Comparison of ENCODE assay signal across 8 mouse cellular contexts in genomic region chr2:152144158-152144450, GRCm38 (mm10). TPM values are rescaled to one million over a fixed set of nuclear protein-coding genes. Genes with fewer than 3 reads are reported as not detected.
DNase-seq lines count a peak whose midpoint lies in the region; ATAC-seq lines count a peak whose summit lies in the region.

No protein-coding gene starts in this region.

- peaks cover 16% of the 10 kb centered on the region for H3K4me1 ChIP-seq in erythroblast, embryonic 14.5 days (ENCODE audit: control insufficient read depth)
- H3K4me1 ChIP-seq in megakaryocyte, embryonic 14.5 days: peaks cover 33% of the 10 kb centered on the region
- H3K4me1 ChIP-seq in liver, embryonic 11.5 days (replicated peaks; ENCODE audit: control insufficient read depth, insufficient read depth, low read length): peaks cover 10% of the 10 kb centered on the region
- H3K4me1 ChIP-seq in stomach, embryonic 15.5 days: peaks cover 21% of the 10 kb centered on the region

- no peak overlapping the region for H3K9ac ChIP-seq in liver, embryonic 11.5 days (ENCODE audit: low read depth, low read length)
- H3K9ac ChIP-seq in stomach, embryonic 15.5 days: 0 out of 2 replicates have a peak overlapping the region, but pooled peaks have one; percentile 32

- WGBS in liver, embryonic 11.5 days: 20% methylated on average over 9 of the region's 9 CpGs
- WGBS in stomach, embryonic 15.5 days: 23% methylated on average over 9 of the region's 9 CpGs

- H3K36me3 ChIP-seq in erythroblast, embryonic 14.5 days (ENCODE audit: control insufficient read depth): no peaks in the 10 kb centered on the region
- no peaks in the 10 kb centered on the region for H3K36me3 ChIP-seq in megakaryocyte, embryonic 14.5 days (replicated peaks; ENCODE audit: low read length)
- H3K36me3 ChIP-seq in liver, embryonic 11.5 days (ENCODE audit: control insufficient read depth, insufficient read depth, low read length): no peaks in the 10 kb centered on the region
- H3K36me3 ChIP-seq in stomach, embryonic 15.5 days: no peaks in the 10 kb centered on the region

- peaks cover 71% of the 10 kb centered on the region for H3K27me3 ChIP-seq in erythroblast, embryonic 14.5 days (ENCODE audit: control insufficient read depth)
- H3K27me3 ChIP-seq in megakaryocyte, embryonic 14.5 days (replicated peaks): peaks cover 92% of the 10 kb centered on the region
- peaks cover 56% of the 10 kb centered on the region for H3K27me3 ChIP-seq in liver, embryonic 11.5 days (replicated peaks; ENCODE audit: control insufficient read depth, insufficient read depth, low read length)
- H3K27me3 ChIP-seq in stomach, embryonic 15.5 days (replicated peaks): peaks cover 43% of the 10 kb centered on the region

- H3K9me3 ChIP-seq in erythroblast, embryonic 14.5 days (ENCODE audit: control insufficient read depth, low read length): peaks cover 4% of the 10 kb centered on the region; the same call in 1 of the 2 replicates
- H3K9me3 ChIP-seq in megakaryocyte, embryonic 14.5 days: no peaks in the 10 kb centered on the region
- no peaks in the 10 kb centered on the region for H3K9me3 ChIP-seq in liver, embryonic 11.5 days (ENCODE audit: control insufficient read depth, low read length)
- no peaks in the 10 kb centered on the region for H3K9me3 ChIP-seq in stomach, embryonic 15.5 days

- DNase-seq in liver, embryonic 11.5 days (ENCODE audit: low spot score): no peak
- DNase-seq in gastrocnemius, postnatal 4 days (ENCODE audit: low spot score in 2 of 2): no peak

- H3K4me3 ChIP-seq in erythroblast, embryonic 14.5 days (replicated peaks): peak overlapping the region; percentile 59
- peak overlapping the region; percentile 91 for H3K4me3 ChIP-seq in megakaryocyte, embryonic 14.5 days (replicated peaks)
- peak overlapping the region; percentile 46 for H3K4me3 ChIP-seq in liver, embryonic 11.5 days (ENCODE audit: low read depth, low read length)
- H3K4me3 ChIP-seq in stomach, embryonic 15.5 days (replicated peaks): peak overlapping the region; percentile 48

- ATAC-seq in erythroblast, adult 5-6 weeks (replicated peaks; ENCODE audit: low FRiP score, poor library complexity, severe bottlenecking): no peak
- ATAC-seq in megakaryocyte, adult 5-6 weeks (ENCODE audit: poor library complexity, severe bottlenecking): no peak
- no peak for ATAC-seq in liver, embryonic 11.5 days (replicated peaks; ENCODE audit: low FRiP score)
- ATAC-seq in stomach, embryonic 15.5 days (ENCODE audit: insufficient read depth, low FRiP score, low read depth): no peak
- ATAC-seq in monocyte, adult 5-6 weeks (replicated peaks; ENCODE audit: insufficient number of reproducible peaks, low FRiP score, low TSS enrichment, poor library complexity, severe bottlenecking): no peak

- no peak overlapping the region for H3K27ac ChIP-seq in liver, embryonic 11.5 days (ENCODE audit: low read depth, low read length)
- no peak overlapping the region for H3K27ac ChIP-seq in stomach, embryonic 15.5 days

- H3K4me2 ChIP-seq in liver, embryonic 11.5 days: peak overlapping the region; percentile 70
- H3K4me2 ChIP-seq in stomach, embryonic 15.5 days: peak overlapping the region; percentile 96

RNA-seq across cellular contexts. Expression of gene Tcf15, which starts 0.7 kb away (rescaled TPM):
- 0.21 and 0.42 TPM in 2 replicates for polyA plus RNA-seq in erythroblast, embryonic 14.5 days (2012)
- total RNA-seq in erythroblast, adult 5-6 weeks (2015; ENCODE audit: low replicate concordance): not detected in 2 replicates
- total RNA-seq in erythroblast, adult 5-6 weeks (2017; ENCODE audit: low replicate concordance): not detected in 2 replicates
- 1.2 TPM in 1 of 2 replicates, not detected in the other for polyA plus RNA-seq in megakaryocyte, embryonic 14.5 days (2012; ENCODE audit: insufficient read depth, low replicate concordance)
- not detected in 2 replicates for total RNA-seq in megakaryocyte, adult 5-6 weeks (2015)
- not detected in 2 replicates for total RNA-seq in megakaryocyte, adult 5-6 weeks (2017)
- polyA plus RNA-seq in liver, embryonic 11.5 days (2014; fragmentation: Nextera tagmentation; extraction: Ambion mirVana): 2.6 and 2.8 TPM in 2 replicates
- polyA plus RNA-seq in stomach, embryonic 15.5 days (2015; fragmentation: Nextera tagmentation; extraction: Ambion mirVana): 8.2 and 10.7 TPM in 2 replicates
- not detected in 3 replicates for total RNA-seq in monocyte, adult 5-6 weeks (2017)
- total RNA-seq in gastrocnemius, postnatal 4 days (2021): 10 to 100 TPM; 18.4 to 21.9 TPM

RNA-seq across cellular contexts. Expression of gene Srxn1, which starts 38.8 kb away (rescaled TPM):
- polyA plus RNA-seq in erythroblast, embryonic 14.5 days (2012): 2.6 TPM in 2 replicates
- total RNA-seq in erythroblast, adult 5-6 weeks (2015; ENCODE audit: low replicate concordance): 3.5 and 6.7 TPM in 2 replicates
- total RNA-seq in erythroblast, adult 5-6 weeks (2017; ENCODE audit: low replicate concordance): 8.4 and 9.5 TPM in 2 replicates
- 30.6 and 45.4 TPM in 2 replicates for polyA plus RNA-seq in megakaryocyte, embryonic 14.5 days (2012; ENCODE audit: insufficient read depth, low replicate concordance)
- total RNA-seq in megakaryocyte, adult 5-6 weeks (2015): 0.96 and 1.9 TPM in 2 replicates
- 2.0 and 2.5 TPM in 2 replicates for total RNA-seq in megakaryocyte, adult 5-6 weeks (2017)
- polyA plus RNA-seq in liver, embryonic 11.5 days (2014; fragmentation: Nextera tagmentation; extraction: Ambion mirVana): 9.5 and 12.0 TPM in 2 replicates
- 12.2 and 12.7 TPM in 2 replicates for polyA plus RNA-seq in stomach, embryonic 15.5 days (2015; fragmentation: Nextera tagmentation; extraction: Ambion mirVana)
- 14.1 to 28.0 TPM (median 16.1 TPM) in 3 replicates for total RNA-seq in monocyte, adult 5-6 weeks (2017)
- 10 to 100 TPM; 13.4 to 14.8 TPM for total RNA-seq in gastrocnemius, postnatal 4 days (2021)

Comparison
In these comparisons a context has a peak if more than half of its experiments do, and no peak if none do; other contexts are left out.
1. RNA of gene Tcf15, which starts 0.7 kb away (total RNA-seq): 18.4 to 21.9 TPM in gastrocnemius, postnatal 4 days; not detected in erythroblast, adult 5-6 weeks, not detected in megakaryocyte, adult 5-6 weeks and not detected in monocyte, adult 5-6 weeks; every median in the first group is over 10 times any median in the second.
2. Peak in every context shown above with its lines, with median percentiles within 50 percentile points of each other: H3K4me3 ChIP-seq.